Mouse (Mus musculus): ENCODE results near the gene Tkt.
"Not testable (repeated sequence)": the region's sequence is repeated elsewhere in the genome, so short reads cannot be mapped to it uniquely, and the experiment has no call there.

Tkt gene

GRCm38 (mm10) chr14:30548131-30548720 lies at the start of gene Tkt:
Tkt (plus strand) TSS chr14:30548359.
- DNase-seq (ENCODE audit: low spot score in 2 of 2): peak in 1 of 2 experiments; percentile 63

GRCm38 (mm10) chr14:30504990-30505389 lies 43.2 kb upstream of the Tkt start:
- no peak for DNase-seq (ENCODE audit: low spot score in 2 of 2)

- no peak for DNase-seq (ENCODE audit: low spot score in 2 of 2)
These were observed 37.9 kb upstream of the Tkt start for GRCm38 (mm10) chr14:30510214-30510763.

GRCm38 (mm10) chr14:30512896-30513295 lies 35.3 kb upstream of the Tkt start:
- DNase-seq (ENCODE audit: low spot score in 2 of 2): no peak

GRCm38 (mm10) chr14:30515931-30516723 lies 32.0 kb upstream of the Tkt start:
- DNase-seq (ENCODE audit: low spot score in 2 of 2): peak in 1 of 2 experiments; percentile 11

- no peak for DNase-seq (ENCODE audit: low spot score in 2 of 2)
These were observed 28.8 kb upstream of the Tkt start for GRCm38 (mm10) chr14:30519323-30519722.

- DNase-seq (ENCODE audit: low spot score in 2 of 2): no peak
These were observed 24.8 kb upstream of the Tkt start for GRCm38 (mm10) chr14:30523356-30523755.

GRCm38 (mm10) chr14:30528392-30528791 lies 19.8 kb upstream of the Tkt start:
- DNase-seq (ENCODE audit: low spot score in 2 of 2): no peak

GRCm38 (mm10) chr14:30528961-30529360 lies 19.2 kb upstream of the Tkt start:
- no peak for DNase-seq (ENCODE audit: low spot score in 2 of 2)

- no peak for DNase-seq (ENCODE audit: low spot score in 2 of 2)
These were observed 18.7 kb upstream of the Tkt start for GRCm38 (mm10) chr14:30529454-30529853.

- DNase-seq (ENCODE audit: low spot score in 2 of 2): no peak
These were observed 17.4 kb upstream of the Tkt start for GRCm38 (mm10) chr14:30530726-30531269.

GRCm38 (mm10) chr14:30531431-30531830 lies 16.7 kb upstream of the Tkt start:
- DNase-seq (ENCODE audit: low spot score in 2 of 2): no peak

- DNase-seq (ENCODE audit: low spot score in 2 of 2): no peak
These were observed 16.3 kb upstream of the Tkt start for GRCm38 (mm10) chr14:30531896-30532295.

GRCm38 (mm10) chr14:30533780-30534450 lies 14.2 kb upstream of the Tkt start:
- DNase-seq (ENCODE audit: low spot score in 2 of 2): no peak

GRCm38 (mm10) chr14:30541541-30541940 lies 6.6 kb upstream of the Tkt start:
- DNase-seq (ENCODE audit: low spot score in 2 of 2): peak in 1 of 2 experiments; percentile 74

- DNase-seq (ENCODE audit: low spot score in 2 of 2): not testable (repeated sequence)
These were observed 4.8 kb upstream of the Tkt start for GRCm38 (mm10) chr14:30543331-30543730.

- peak; percentile 89 to 96 for DNase-seq (ENCODE audit: low spot score in 2 of 2)
These were observed 1.0 kb downstream of the Tkt start for GRCm38 (mm10) chr14:30548965-30549776.

GRCm38 (mm10) chr14:30549777-30550149 lies 1.6 kb downstream of the Tkt start:
- DNase-seq (ENCODE audit: low spot score in 2 of 2): peak in 1 of 2 experiments; percentile 21

- DNase-seq (ENCODE audit: low spot score in 2 of 2): no peak
These were observed 2.3 kb downstream of the Tkt start for GRCm38 (mm10) chr14:30550232-30551070.

GRCm38 (mm10) chr14:30551509-30551908 lies 3.4 kb downstream of the Tkt start:
- no peak for DNase-seq (ENCODE audit: low spot score in 2 of 2)

All from cerebellum, postnatal 4 days (tissue).